Mouse (Mus musculus) small intestine, adult 2 months (tissue): ENCODE data around the gene Ralgapa2. TPM values are rescaled to one million over a fixed set of nuclear protein-coding genes. Genes with fewer than 3 reads are reported as not detected.

Source experiments
- H3K27ac ChIP-seq: fragments of 200-500 bp; 2 replicates; pipeline ENCODE4 v1.5.1; 2012; ENCODE audit warnings: low read depth, low read length, control low read depth, inconsistent platforms; ENCODE audit not compliant: insufficient read depth
- H3K27me3 ChIP-seq: fragments of 200-500 bp; 2 replicates; pipeline ENCODE4 v1.6.1; 2012; ENCODE audit warnings: mild to moderate bottlenecking, moderate library complexity, low read length, inconsistent platforms; ENCODE audit not compliant: control insufficient read depth, insufficient read depth
- H3K36me3 ChIP-seq: fragments of 200-500 bp; 2 replicates; pipeline ENCODE4 v1.6.1; 2012; ENCODE audit warnings: mild to moderate bottlenecking, low read length, control low read depth, inconsistent platforms; ENCODE audit not compliant: control insufficient read depth, insufficient read depth
- H3K4me1 ChIP-seq: fragments of 200-500 bp; 2 replicates; pipeline ENCODE4 v1.6.1; 2012; ENCODE audit warnings: low read length, inconsistent platforms, mixed read lengths; ENCODE audit not compliant: control insufficient read depth, insufficient read depth, insufficient read length
- H3K4me3 ChIP-seq: fragments of 200-500 bp; 2 replicates; pipeline ENCODE4 v1.5.1; 2012; ENCODE audit warnings: low read depth, mild to moderate bottlenecking, control low read depth, inconsistent platforms, low read length, moderate library complexity
- CTCF ChIP-seq: fragments of 200-500 bp; IDR thresholded peaks from 2 replicates; pipeline ENCODE4 v1.5.1; 2012; ENCODE audit warnings: low read depth, mild to moderate bottlenecking, control low read depth, inconsistent platforms, low read length, moderate library complexity, mixed read lengths; ENCODE audit not compliant: insufficient replicate concordance, insufficient read length; ENCODE audit errors: extremely low read depth
- POLR2A ChIP-seq: fragments of 200-500 bp; IDR thresholded peaks from 2 replicates; pipeline ENCODE4 v1.6.1; 2012; ENCODE audit warnings: low read depth, mild to moderate bottlenecking, control low read depth, inconsistent platforms, low read length, moderate library complexity
- WGBS: fragments of 180-500 bp; shearing (Covaris S2); methylation state at CpG from one replicate; pipeline ENCODE4 v1.1.7; 2018; 5-methylcytosine and 5-hydroxymethylcytosine counted together
- polyA plus RNA-seq: library from polyadenylated mRNA; depleted of rRNA; stranded (reverse); fragments of >200 nt; gene quantifications from 2 replicates; pipeline ENCODE4 v1.2.3, GENCODE M21; 2012

The Ralgapa2 gene
- polyA plus RNA-seq, 1 experiment, result 14.8 TPM

DNA sequence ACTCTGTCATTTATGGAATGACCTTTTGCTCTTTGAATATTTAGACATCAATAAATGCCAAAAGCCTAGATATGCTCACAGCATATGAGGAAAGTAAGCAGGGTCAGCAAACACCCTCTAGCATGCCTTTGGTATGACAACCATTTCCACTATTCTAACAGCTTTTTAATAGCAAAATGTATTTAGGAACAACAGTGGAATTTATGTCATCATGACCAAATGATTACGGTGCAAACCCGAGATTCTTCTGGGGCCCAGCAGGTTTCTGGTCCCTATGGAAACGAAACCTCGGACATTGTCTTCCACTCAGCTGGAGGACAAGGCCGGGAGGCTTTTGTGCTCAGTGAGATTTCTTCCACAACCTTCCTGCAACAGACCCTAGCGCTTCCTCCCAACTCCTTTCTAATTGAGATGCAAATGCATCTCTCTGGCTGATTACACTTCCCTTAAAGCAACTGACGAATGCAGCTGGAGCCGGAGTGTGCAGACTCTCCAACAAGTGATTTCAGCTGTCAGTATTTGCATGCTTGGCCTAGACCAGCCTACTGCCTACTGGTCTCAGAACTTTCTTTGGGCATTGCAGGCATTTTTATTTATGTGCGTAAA lies 209.9 kb downstream of the Ralgapa2 start:
- H3K27ac ChIP-seq, result no peak overlapping the region
- no peaks in the 10 kb centered on the region for H3K27me3 ChIP-seq
- H3K4me1 ChIP-seq, result no peaks in the 10 kb centered on the region
- 0 out of 2 replicates have a peak, but pooled peaks cover 4% of the 10 kb centered on the region for H3K36me3 ChIP-seq
- no peak overlapping the region for H3K4me3 ChIP-seq
- 81% methylated on average over 9 of the region's 9 CpGs for WGBS
- TF ChIP-seq POLR2A, result no peak
- TF ChIP-seq CTCF, result no peak

DNA sequence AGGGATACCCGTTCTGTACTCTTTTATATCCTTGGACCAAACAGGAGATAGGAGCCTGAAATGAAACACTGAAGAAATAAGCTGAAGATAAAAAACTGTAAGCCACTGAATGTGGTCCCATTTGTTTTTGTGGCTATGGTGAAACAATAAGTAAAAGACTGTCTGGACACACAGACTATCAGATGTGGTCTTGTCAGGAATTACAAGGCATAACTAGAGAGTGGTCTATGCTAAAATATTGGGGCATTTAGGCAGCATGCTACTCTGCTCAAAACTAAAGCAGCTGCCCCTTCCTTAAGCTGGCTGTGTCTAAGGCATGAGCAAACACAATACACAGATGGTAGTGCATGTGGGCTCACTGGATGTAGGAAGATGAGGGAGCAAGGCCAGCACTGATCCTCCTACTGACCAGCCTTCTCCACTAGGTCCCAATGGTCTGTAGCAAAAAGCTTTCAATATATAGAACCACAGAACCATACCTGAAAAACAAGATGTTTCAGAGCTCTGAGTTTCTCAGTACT lies 211.6 kb downstream of the Ralgapa2 start:
- Histone ChIP-seq H3K27ac (no peak overlapping the region), H3K27me3 (no peaks in the 10 kb centered on the region), H3K4me1 (no peaks in the 10 kb centered on the region), H3K36me3 (peaks cover 7% of the 10 kb centered on the region; the same call in 1 of the 2 replicates), H3K4me3 (no peak overlapping the region)
- WGBS, result 98% methylated on average over 1 of the region's 1 CpGs
- no peak for TF ChIP-seq CTCF
- no peak for TF ChIP-seq POLR2A

DNA sequence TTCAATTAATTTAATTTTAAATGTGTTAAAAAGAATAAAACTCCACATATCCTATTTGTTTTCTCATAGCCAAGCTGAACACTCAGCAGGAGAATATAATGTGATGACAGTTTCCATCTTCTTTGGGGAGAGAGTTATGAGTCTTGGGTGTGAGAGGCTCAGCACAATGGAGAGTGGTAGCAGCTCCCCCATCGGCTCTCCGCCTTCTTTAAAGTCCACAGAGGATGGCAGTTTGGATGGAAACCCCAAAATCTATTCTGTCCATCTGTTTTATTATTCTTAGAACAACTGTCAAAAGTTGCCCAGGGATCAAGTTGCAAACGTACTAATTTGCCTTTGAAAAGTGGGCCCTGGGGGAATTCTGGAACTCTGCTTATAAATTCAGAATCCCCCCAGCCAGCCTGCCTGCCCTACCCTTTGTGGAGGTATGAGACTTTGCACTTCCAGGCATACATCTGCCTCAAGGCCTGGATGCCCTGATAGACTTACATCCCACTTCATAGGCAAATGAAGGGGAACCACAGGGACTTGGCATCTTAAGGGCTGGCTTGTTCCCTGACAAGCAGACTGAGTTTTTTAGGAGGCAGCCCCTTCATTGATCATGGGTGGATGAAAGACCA lies 212.2 kb downstream of the Ralgapa2 start:
- H3K4me3 ChIP-seq, result no peak overlapping the region
- H3K27me3 ChIP-seq, result no peaks in the 10 kb centered on the region
- no peak overlapping the region for H3K27ac ChIP-seq
- peaks cover 5% of the 10 kb centered on the region for H3K36me3 ChIP-seq
- TF ChIP-seq POLR2A, result no peak
- no peak for TF ChIP-seq CTCF
- 92% methylated on average over 3 of the region's 3 CpGs for WGBS
- H3K4me1 ChIP-seq, result no peaks in the 10 kb centered on the region

DNA sequence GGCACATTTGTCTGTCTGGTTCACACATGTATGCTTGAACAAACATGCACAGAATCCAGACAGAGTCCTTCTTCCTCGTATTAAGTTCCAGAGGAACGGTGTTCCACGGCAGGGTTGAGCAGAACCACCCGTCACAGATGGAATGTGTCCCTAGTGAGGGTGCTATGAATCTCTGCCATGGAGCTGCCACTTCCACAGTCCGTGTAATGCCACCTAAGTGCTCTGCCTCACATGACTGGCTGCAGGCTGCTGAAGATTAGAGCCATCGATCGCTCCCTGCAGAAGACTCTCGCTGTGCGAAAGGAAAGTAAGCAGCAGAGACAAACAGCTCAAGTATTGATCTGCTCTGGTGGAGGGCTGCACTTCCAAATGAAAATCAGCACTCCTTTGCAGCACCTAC lies 218.6 kb downstream of the Ralgapa2 start:
- no peaks in the 10 kb centered on the region for H3K4me1 ChIP-seq
- 78% methylated on average over 9 of the region's 9 CpGs for WGBS
- H3K27ac ChIP-seq, result no peak overlapping the region
- TF ChIP-seq CTCF (no peak), POLR2A (no peak)
- no peaks in the 10 kb centered on the region for H3K27me3 ChIP-seq
- no peak overlapping the region for H3K4me3 ChIP-seq
- H3K36me3 ChIP-seq, result peaks cover 14% of the 10 kb centered on the region

DNA sequence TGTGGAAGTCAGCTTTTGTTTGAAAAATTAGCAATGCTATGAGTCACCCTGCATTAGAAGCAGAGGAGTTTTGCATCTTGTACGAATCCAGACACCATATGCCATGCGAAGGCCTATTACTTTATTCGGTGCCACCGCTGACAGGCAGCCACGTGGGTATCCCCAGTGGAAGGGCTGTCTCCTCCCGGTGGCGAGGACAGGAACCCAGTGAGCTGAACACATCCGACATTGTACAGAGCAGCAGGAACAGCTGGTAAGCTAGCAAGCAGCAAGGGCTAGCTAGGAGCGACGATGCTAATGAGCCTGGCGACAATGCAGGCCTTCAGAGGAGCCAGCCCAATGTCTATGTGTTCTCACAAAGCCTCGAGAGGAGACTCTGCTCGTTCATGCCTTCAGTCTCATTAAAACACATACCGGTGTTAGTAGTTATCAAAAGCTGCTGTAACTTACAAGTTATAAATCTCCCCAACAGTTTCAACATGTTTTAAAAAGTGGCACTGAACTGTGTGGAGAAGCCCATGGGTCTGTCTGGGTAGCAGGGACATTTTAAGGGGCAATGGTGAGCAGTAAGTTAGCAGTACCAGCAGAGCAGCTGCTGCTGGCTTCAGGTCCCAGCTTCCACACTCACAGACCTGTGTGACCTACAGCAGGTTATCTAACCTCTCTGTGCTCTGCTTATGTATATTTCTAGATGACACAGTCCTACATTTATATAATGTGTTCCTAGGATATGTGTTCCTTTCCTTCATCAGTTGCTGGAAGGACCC lies 221.1 kb downstream of the Ralgapa2 start:
- no peaks in the 10 kb centered on the region for H3K27me3 ChIP-seq
- WGBS, result 77% methylated on average over 14 of the region's 14 CpGs
- H3K27ac ChIP-seq, result no peak overlapping the region
- TF ChIP-seq POLR2A, result no peak
- TF ChIP-seq CTCF, result no peak
- H3K4me1 ChIP-seq, result no peaks in the 10 kb centered on the region
- H3K36me3 ChIP-seq, result peaks cover 11% of the 10 kb centered on the region
- no peak overlapping the region for H3K4me3 ChIP-seq

DNA sequence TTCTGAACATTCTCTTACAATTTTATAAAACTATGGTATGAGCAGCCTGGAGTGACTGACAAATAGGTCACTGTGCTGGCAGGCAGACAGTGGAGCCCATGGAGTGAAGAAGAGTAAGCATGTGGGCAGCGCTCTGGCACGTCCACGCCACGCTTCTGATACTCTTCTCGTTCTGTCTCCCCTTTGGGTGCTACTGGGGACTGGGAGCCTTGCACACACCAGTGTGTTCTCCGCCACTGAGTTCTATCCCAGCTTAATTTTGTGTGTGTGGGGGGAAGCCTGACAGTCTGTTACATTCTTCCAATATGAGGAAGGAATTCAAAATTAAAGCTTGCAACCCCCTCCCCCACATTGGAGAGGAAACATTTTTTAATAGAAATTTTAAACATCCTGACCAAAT lies 221.8 kb downstream of the Ralgapa2 start:
- 97% methylated on average over 6 of the region's 6 CpGs for WGBS

GRCm38 (mm10) chr2:146289394-146289793 lies 222.8 kb downstream of the Ralgapa2 start:
- WGBS, result 88% methylated on average over 4 of the region's 4 CpGs
- H3K4me3 ChIP-seq, result no peak overlapping the region
- no peaks in the 10 kb centered on the region for H3K27me3 ChIP-seq
- H3K27ac ChIP-seq, result no peak overlapping the region
- H3K4me1 ChIP-seq, result no peaks in the 10 kb centered on the region
- H3K36me3 ChIP-seq, result peaks cover 10% of the 10 kb centered on the region
- TF ChIP-seq CTCF (no peak), POLR2A (no peak)

More for the DNA sequence above, 221.8 kb downstream of the Ralgapa2 start:
- Histone ChIP-seq H3K36me3 (peaks cover 11% of the 10 kb centered on the region), H3K27me3 (no peaks in the 10 kb centered on the region), H3K27ac (no peak overlapping the region), H3K4me1 (no peaks in the 10 kb centered on the region), H3K4me3 (no peak overlapping the region)
- no peak for TF ChIP-seq CTCF
- TF ChIP-seq POLR2A, result no peak
